Mouse (Mus musculus) intestine, embryonic 15.5 days (tissue): ENCODE results near the gene Ier2. TPM values are rescaled to one million over a fixed set of nuclear protein-coding genes. Genes with fewer than 3 reads are reported as not detected.

Experiments
- ATAC-seq: fragments of 200-750 bp; cut with Nextera tagmentation; 2 replicates; pipeline ENCODE4 v1.8.0; 2017; ENCODE audit warnings: moderate TSS enrichment, moderate library complexity
- H3K27ac ChIP-seq: fragments of 300-500 bp; sonication (generic); 2 replicates; pipeline ENCODE4 v1.5.1; 2015; ENCODE audit warnings: mild to moderate bottlenecking, inconsistent platforms
- H3K27me3 ChIP-seq: fragments of 300-500 bp; sonication (generic); replicated peaks from 2 replicates; pipeline ENCODE4 v1.6.1; 2015; ENCODE audit warnings: inconsistent platforms
- H3K36me3 ChIP-seq: fragments of 300-500 bp; sonication (generic); 2 replicates; pipeline ENCODE4 v1.6.1; 2015; ENCODE audit warnings: inconsistent platforms
- H3K4me1 ChIP-seq: fragments of 300-500 bp; sonication (generic); replicated peaks from 2 replicates; pipeline ENCODE4 v1.6.1; 2015; ENCODE audit warnings: inconsistent platforms
- H3K4me2 ChIP-seq: fragments of 300-500 bp; sonication (generic); replicated peaks from 2 replicates; pipeline ENCODE4 v1.6.1; 2015; ENCODE audit warnings: mild to moderate bottlenecking, inconsistent platforms
- H3K4me3 ChIP-seq: fragments of 300-500 bp; sonication (generic); replicated peaks from 2 replicates; pipeline ENCODE4 v1.5.1; 2015; ENCODE audit warnings: inconsistent platforms
- H3K9ac ChIP-seq: fragments of 300-500 bp; sonication (generic); 2 replicates; pipeline ENCODE4 v1.6.1; 2015; ENCODE audit warnings: inconsistent platforms
- H3K9me3 ChIP-seq: fragments of 300-500 bp; sonication (generic); 2 replicates; pipeline ENCODE4 v1.6.1; 2016; ENCODE audit warnings: inconsistent platforms
- WGBS: fragments of 180-500 bp; shearing (Covaris S2); methylation state at CpG from one replicate; pipeline ENCODE4 v1.1.7; 2015; 5-methylcytosine and 5-hydroxymethylcytosine counted together
- polyA plus RNA-seq: library from polyadenylated mRNA; unstranded; fragments of >200 nt; fragmentation: Nextera tagmentation; extraction: Ambion mirVana; gene quantifications from 2 replicates; pipeline ENCODE4 v1.2.1, GENCODE M21; 2015

The Ier2 gene
- polyA plus RNA-seq, 1 experiment from 2014 or later = 85.5 TPM

DNA sequence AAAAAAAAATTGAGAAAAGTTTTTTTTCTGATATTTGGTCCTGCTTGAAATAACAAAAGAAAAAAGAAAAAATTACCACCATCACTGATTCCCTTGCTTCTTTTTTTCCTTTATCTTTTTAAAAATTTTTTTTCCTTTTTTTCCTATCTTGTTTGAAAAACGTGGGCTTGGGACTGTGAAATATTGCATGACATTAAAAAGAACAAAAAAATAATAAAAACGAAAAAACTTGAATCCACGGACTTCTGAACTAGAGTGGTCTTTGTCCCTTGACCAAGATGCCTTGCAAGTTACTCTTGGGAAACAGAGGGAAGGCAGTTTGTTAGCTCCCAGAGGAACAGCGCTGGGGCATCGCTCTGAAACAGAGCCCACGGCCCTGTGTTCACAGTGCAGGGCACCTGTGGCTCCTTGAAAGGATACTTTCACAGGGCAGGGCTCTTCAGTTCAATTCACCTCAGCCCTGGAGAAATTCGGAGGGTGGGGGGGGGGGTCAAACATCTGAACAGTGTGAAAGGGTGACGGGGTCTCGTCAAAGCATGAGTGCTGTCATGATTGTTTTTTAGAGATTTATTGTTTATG lies 22.6 kb downstream of the Ier2 start:
- H3K27me3 ChIP-seq = no peaks in the 10 kb centered on the region
- WGBS = 26% methylated on average over 9 of the region's 9 CpGs
- no peaks in the 10 kb centered on the region for H3K36me3 ChIP-seq
- no peak overlapping the region for H3K27ac ChIP-seq
- H3K9me3 ChIP-seq = no peaks in the 10 kb centered on the region
- H3K4me3 ChIP-seq = peak overlapping the region; percentile 54
- no peak for ATAC-seq
- H3K4me2 ChIP-seq = peak overlapping the region; percentile 59
- no peak overlapping the region for H3K9ac ChIP-seq
- H3K4me1 ChIP-seq = peaks cover 30% of the 10 kb centered on the region

- H3K4me3 ChIP-seq = peak overlapping the region; percentile 54
- peak overlapping the region; percentile 89 for H3K27ac ChIP-seq
- no peaks in the 10 kb centered on the region for H3K9me3 ChIP-seq
- H3K36me3 ChIP-seq = no peaks in the 10 kb centered on the region
- peak overlapping the region; percentile 85 for H3K4me2 ChIP-seq
- H3K4me1 ChIP-seq = peaks cover 34% of the 10 kb centered on the region
- under 1% methylated on average over 105 of the region's 106 CpGs for WGBS
- H3K9ac ChIP-seq = peak overlapping the region; percentile 61
- ATAC-seq = peak; percentile 94
- H3K27me3 ChIP-seq = no peaks in the 10 kb centered on the region
Measured at GRCm38 (mm10) chr8:84639162-84640009, 23.3 kb downstream of the Ier2 start.

DNA sequence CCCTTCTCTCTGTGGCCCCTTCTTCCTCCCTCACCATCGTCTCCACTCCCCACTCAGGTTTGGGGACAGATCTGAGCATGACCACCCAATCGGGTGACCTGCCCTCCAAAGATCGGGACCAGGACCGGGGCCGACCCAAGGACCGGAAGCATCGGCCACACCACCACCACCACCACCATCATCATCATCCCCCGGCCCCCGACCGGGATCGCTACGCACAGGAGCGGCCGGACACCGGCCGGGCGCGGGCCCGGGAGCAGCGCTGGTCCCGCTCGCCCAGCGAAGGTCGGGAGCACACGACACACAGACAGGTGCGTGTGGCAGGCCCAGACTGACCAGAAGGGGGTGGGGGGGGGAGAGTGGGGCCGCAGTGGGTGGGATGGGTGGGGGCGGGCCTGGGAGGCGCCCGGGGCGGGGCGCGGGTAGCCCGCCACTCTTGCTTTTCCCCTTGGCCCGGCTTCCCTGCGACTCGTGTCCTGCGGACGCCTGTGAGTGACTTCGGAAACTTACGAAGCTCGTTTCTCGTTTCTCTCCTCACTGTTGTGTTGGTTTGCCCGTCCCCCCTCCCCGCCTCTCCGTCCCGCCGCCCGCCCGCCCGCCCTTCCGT lies 24.0 kb downstream of the Ier2 start:
- peak; percentile 42 for ATAC-seq
- Histone ChIP-seq H3K4me1 (peaks cover 34% of the 10 kb centered on the region), H3K36me3 (no peaks in the 10 kb centered on the region), H3K4me3 (peak overlapping the region; percentile 54), H3K27me3 (no peaks in the 10 kb centered on the region), H3K27ac (peak overlapping the region; percentile 89), H3K9me3 (no peaks in the 10 kb centered on the region), H3K4me2 (peak overlapping the region; percentile 85), H3K9ac (peak overlapping the region; percentile 61)
- under 1% methylated on average over 52 of the region's 52 CpGs for WGBS

DNA sequence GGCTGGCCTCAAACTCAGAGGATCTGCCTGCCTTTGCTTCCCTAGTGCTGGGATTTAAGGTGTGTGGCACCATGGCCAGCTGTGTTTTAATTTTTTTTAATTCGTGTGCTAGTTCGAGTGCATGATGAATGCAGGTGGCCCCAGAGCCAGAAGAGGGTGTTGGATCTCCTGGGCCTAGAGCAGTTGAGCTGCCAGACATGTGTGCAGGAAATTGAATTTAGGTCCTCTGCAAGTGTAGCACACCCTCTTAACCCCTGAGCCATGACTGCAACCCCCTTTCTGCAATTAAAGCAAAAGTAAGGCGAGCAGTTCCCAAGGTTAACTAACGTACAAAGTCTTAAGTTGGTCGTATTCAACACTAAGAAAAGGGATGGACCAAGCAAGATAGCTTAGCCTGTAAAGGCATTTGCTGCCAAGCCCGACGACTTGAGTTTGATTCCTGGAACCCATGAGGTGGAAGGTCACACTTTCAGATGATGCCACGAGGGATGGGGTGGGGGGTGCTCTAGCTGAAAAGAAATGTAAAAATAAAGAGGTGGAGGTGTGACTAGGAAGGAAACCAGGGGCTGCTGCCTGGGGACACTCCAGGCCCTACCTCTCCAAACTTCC lies 24.6 kb downstream of the Ier2 start:
- 35% methylated on average over 8 of the region's 8 CpGs for WGBS
- ATAC-seq = no peak
- H3K27me3 ChIP-seq = no peaks in the 10 kb centered on the region
- no peaks in the 10 kb centered on the region for H3K36me3 ChIP-seq
- H3K9me3 ChIP-seq = no peaks in the 10 kb centered on the region
- H3K9ac ChIP-seq = peak overlapping the region; percentile 61
- peak overlapping the region; percentile 54 for H3K4me3 ChIP-seq
- H3K4me1 ChIP-seq = peaks cover 34% of the 10 kb centered on the region
- peak overlapping the region; percentile 89; the same call in 1 of the 2 replicates for H3K27ac ChIP-seq
- H3K4me2 ChIP-seq = peak overlapping the region; percentile 85

GRCm38 (mm10) chr8:84636051-84636691 lies 26.5 kb downstream of the Ier2 start:
- WGBS = 79% methylated on average over 17 of the region's 17 CpGs
- no peaks in the 10 kb centered on the region for H3K27me3 ChIP-seq
- ATAC-seq = no peak

DNA sequence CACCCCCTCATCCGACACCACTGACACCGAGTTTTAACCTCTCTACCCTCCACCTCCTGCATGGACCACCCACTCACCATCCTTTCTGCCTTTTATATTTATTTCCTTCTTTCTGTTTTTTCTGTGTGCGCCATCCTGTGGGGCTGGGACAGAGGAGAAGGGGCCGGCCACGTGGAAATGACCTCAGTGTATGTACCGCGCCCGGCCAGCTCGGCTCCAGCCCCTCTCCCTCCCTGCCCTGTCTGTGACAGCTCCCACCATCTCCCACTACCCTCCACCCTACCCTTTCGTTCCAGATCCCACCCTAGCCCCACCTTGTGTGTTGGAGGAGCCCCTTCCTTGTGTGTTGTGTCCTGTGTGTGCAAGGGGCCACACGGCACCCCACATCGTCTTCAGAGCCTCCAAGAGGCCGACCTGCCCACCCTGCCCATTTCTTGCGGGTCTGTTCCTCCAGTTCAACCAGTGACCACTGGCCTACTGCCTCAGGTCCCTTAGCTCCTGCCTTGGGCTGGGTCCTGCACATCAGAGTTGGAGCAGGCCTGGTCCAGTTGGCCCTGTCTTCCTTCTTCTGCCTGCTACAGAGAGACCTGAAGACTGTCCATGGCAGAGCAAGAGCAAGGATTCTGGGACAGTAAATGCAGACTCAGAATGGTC lies 27.1 kb downstream of the Ier2 start:
- Histone ChIP-seq H3K36me3 (no peaks in the 10 kb centered on the region), H3K4me2 (no peak overlapping the region), H3K27ac (0 out of 2 replicates have a peak overlapping the region, but pooled peaks have one; percentile 13), H3K9ac (no peak overlapping the region), H3K4me1 (peaks cover 27% of the 10 kb centered on the region), H3K4me3 (no peak overlapping the region), H3K9me3 (no peaks in the 10 kb centered on the region), H3K27me3 (no peaks in the 10 kb centered on the region)
- ATAC-seq = no peak
- WGBS = 69% methylated on average over 14 of the region's 14 CpGs

More at GRCm38 (mm10) chr8:84636051-84636691, 26.5 kb downstream of the Ier2 start:
- Histone ChIP-seq H3K4me3 (no peak overlapping the region), H3K36me3 (no peaks in the 10 kb centered on the region), H3K9ac (no peak overlapping the region), H3K27ac (0 out of 2 replicates have a peak overlapping the region, but pooled peaks have one; percentile 13), H3K4me1 (peaks cover 27% of the 10 kb centered on the region), H3K4me2 (no peak overlapping the region), H3K9me3 (no peaks in the 10 kb centered on the region)

GRCm38 (mm10) chr8:84634849-84635304 lies 27.8 kb downstream of the Ier2 start:
- no peak for ATAC-seq
- H3K9me3 ChIP-seq = no peaks in the 10 kb centered on the region
- H3K27me3 ChIP-seq = no peaks in the 10 kb centered on the region
- H3K9ac ChIP-seq = no peak overlapping the region
- peaks cover 24% of the 10 kb centered on the region for H3K4me1 ChIP-seq
- no peak overlapping the region for H3K4me3 ChIP-seq
- no peak overlapping the region for H3K4me2 ChIP-seq
- no peaks in the 10 kb centered on the region for H3K36me3 ChIP-seq
- no peak overlapping the region for H3K27ac ChIP-seq
- WGBS = 60% methylated on average over 9 of the region's 9 CpGs

- 44% methylated on average over 10 of the region's 10 CpGs for WGBS
- H3K27me3 ChIP-seq = no peaks in the 10 kb centered on the region
- no peak for ATAC-seq
Measured at GRCm38 (mm10) chr8:84633841-84634584, 28.6 kb downstream of the Ier2 start.

GRCm38 (mm10) chr8:84631813-84632212 lies 30.8 kb downstream of the Ier2 start:
- Histone ChIP-seq H3K36me3 (no peaks in the 10 kb centered on the region), H3K27ac (no peak overlapping the region), H3K27me3 (no peaks in the 10 kb centered on the region), H3K4me1 (peaks cover 17% of the 10 kb centered on the region), H3K4me2 (no peak overlapping the region), H3K9ac (no peak overlapping the region), H3K9me3 (no peaks in the 10 kb centered on the region), H3K4me3 (no peak overlapping the region)
- ATAC-seq = no peak
- 86% methylated on average over 4 of the region's 4 CpGs for WGBS

More at GRCm38 (mm10) chr8:84633841-84634584, 28.6 kb downstream of the Ier2 start:
- Histone ChIP-seq H3K4me2 (no peak overlapping the region), H3K27ac (no peak overlapping the region), H3K9me3 (no peaks in the 10 kb centered on the region), H3K36me3 (no peaks in the 10 kb centered on the region), H3K4me3 (no peak overlapping the region), H3K4me1 (peaks cover 24% of the 10 kb centered on the region), H3K9ac (no peak overlapping the region)

GRCm38 (mm10) chr8:84630145-84630544 lies 32.5 kb downstream of the Ier2 start:
- no peak overlapping the region for H3K27ac ChIP-seq
- H3K36me3 ChIP-seq = no peaks in the 10 kb centered on the region
- 71% methylated on average over 4 of the region's 4 CpGs for WGBS
- no peak overlapping the region for H3K4me2 ChIP-seq
- no peaks in the 10 kb centered on the region for H3K27me3 ChIP-seq
- H3K4me3 ChIP-seq = no peak overlapping the region
- no peaks in the 10 kb centered on the region for H3K9me3 ChIP-seq
- H3K4me1 ChIP-seq = peaks cover 5% of the 10 kb centered on the region; the same call in 1 of the 2 replicates
- ATAC-seq = no peak
- no peak overlapping the region for H3K9ac ChIP-seq

GRCm38 (mm10) chr8:84629586-84629985 lies 33.1 kb downstream of the Ier2 start:
- H3K27me3 ChIP-seq = no peaks in the 10 kb centered on the region
- no peaks in the 10 kb centered on the region for H3K9me3 ChIP-seq
- no peak overlapping the region for H3K4me3 ChIP-seq
- no peak overlapping the region for H3K4me2 ChIP-seq
- H3K27ac ChIP-seq = no peak overlapping the region
- H3K4me1 ChIP-seq = no peaks in the 10 kb centered on the region
- H3K36me3 ChIP-seq = no peaks in the 10 kb centered on the region
- 71% methylated on average over 11 of the region's 11 CpGs for WGBS
- no peak; the same call in 1 of the 2 replicates for ATAC-seq
- H3K9ac ChIP-seq = no peak overlapping the region
